ENCODE assay signal across 20 mouse cellular contexts in genomic region chr11:60244503-60245143, GRCm38 (mm10). TPM values are rescaled to one million over a fixed set of nuclear protein-coding genes. Genes with fewer than 3 reads are reported as not detected.
A peak's percentile ranks its signal among the peaks of the same experiment; 100 is the strongest.
DNase-seq lines count a peak whose midpoint lies in the region; ATAC-seq and TF ChIP-seq lines count a peak whose summit lies in the region.
"Had no signal": no experiment of that assay in that cellular context is flagged by ENCODE, and none has a peak within 500 bp of the region (broad histone marks: within the 10 kb centered on the region; RNA-seq: fewer than 3 reads in every experiment).

No protein-coding gene starts in this region.

- no peak for TF ChIP-seq POLR2A in heart, adult 2 months (IDR thresholded peaks at IDR 0.05; ENCODE audit: insufficient read depth, low read depth, low read length)
- no peak for TF ChIP-seq POLR2A in liver, adult 2 months (IDR thresholded peaks at IDR 0.05; ENCODE audit: extremely low read depth, insufficient read depth, low read length)
- no peak for TF ChIP-seq POLR2A in small intestine, adult 2 months (IDR thresholded peaks at IDR 0.05; ENCODE audit: low read depth, low read length)

- H3K79me2 ChIP-seq in heart, adult 2 months (replicated peaks; ENCODE audit: control insufficient read depth, insufficient read depth, low read length), result no peaks in the 10 kb centered on the region
- H3K79me2 ChIP-seq in liver, adult 2 months (ENCODE audit: control insufficient read depth, insufficient read depth, low read length), result peaks cover 3% of the 10 kb centered on the region; the same call in 1 of the 2 replicates

- ATAC-seq in heart, embryonic 15.5 days (replicated peaks; ENCODE audit: insufficient number of reproducible peaks, insufficient read depth, low FRiP score, low read depth), result no peak
- ATAC-seq: activated CD4-positive, CD25-positive, alpha-beta regulatory T cell, adult 4 months; forebrain, postnatal 0 days; hindbrain, postnatal 0 days had no signal

- H3K9ac ChIP-seq in heart, adult 2 months (ENCODE audit: low read depth, low read length), result no peak overlapping the region
- H3K9ac ChIP-seq in heart, embryonic 15.5 days, result no peak overlapping the region
- H3K9ac ChIP-seq in liver, adult 2 months (ENCODE audit: low read depth, low read length), result peak overlapping the region; percentile 31
- H3K9ac ChIP-seq: embryonic facial prominence, embryonic 12.5 days; forebrain, embryonic 12.5 days; forebrain, postnatal 0 days; hindbrain, embryonic 13.5 days had no signal

- H3K27ac ChIP-seq in heart, adult 2 months, result peak overlapping the region; percentile 78
- H3K27ac ChIP-seq in heart, embryonic 15.5 days, result peak overlapping the region; percentile 50
- peak overlapping the region; percentile 76 for H3K27ac ChIP-seq in liver, adult 2 months (replicated peaks; ENCODE audit: insufficient read depth, low read depth, low read length)
- peak overlapping the region; percentile 69 for H3K27ac ChIP-seq in small intestine, adult 2 months (ENCODE audit: insufficient read depth, low read depth, low read length)
- H3K27ac ChIP-seq: embryonic facial prominence, embryonic 12.5 days; forebrain, embryonic 12.5 days; hindbrain, embryonic 13.5 days had no signal

- H3K9me3 ChIP-seq in heart, embryonic 15.5 days (replicated peaks), result no peaks in the 10 kb centered on the region
- H3K9me3 ChIP-seq: embryonic facial prominence, embryonic 12.5 days; forebrain, embryonic 12.5 days; hindbrain, embryonic 13.5 days had no signal

- no peak overlapping the region for H3K4me2 ChIP-seq in heart, embryonic 15.5 days
- H3K4me2 ChIP-seq: embryonic facial prominence, embryonic 12.5 days; forebrain, embryonic 12.5 days; hindbrain, embryonic 13.5 days had no signal

- no peak for TF ChIP-seq CTCF in heart, adult 2 months (IDR thresholded peaks at IDR 0.05)
- no peak for TF ChIP-seq CTCF in liver, adult 2 months (IDR thresholded peaks at IDR 0.05; ENCODE audit: low read depth, low read length)
- no peak for TF ChIP-seq CTCF in small intestine, adult 2 months (IDR thresholded peaks at IDR 0.05; ENCODE audit: extremely low read depth, insufficient read length, insufficient replicate concordance, low read depth, low read length)

- intact Hi-C loops in heart, adult 2 months (cut with DNase I), result no loop called here

- 61% methylated on average over 11 of the region's 11 CpGs for WGBS in heart, adult 2 months
- 54% methylated on average over 11 of the region's 11 CpGs for WGBS in heart, embryonic 15.5 days
- WGBS in liver, adult 2 months, result 44% methylated on average over 11 of the region's 11 CpGs
- 33% methylated on average over 11 of the region's 11 CpGs for WGBS in small intestine, adult 2 months

- H3K4me1 ChIP-seq in heart, adult 2 months (ENCODE audit: control insufficient read depth, insufficient read depth, low read length), result peaks cover 5% of the 10 kb centered on the region
- peaks cover 4% of the 10 kb centered on the region for H3K4me1 ChIP-seq in heart, embryonic 15.5 days (replicated peaks)
- peaks cover 20% of the 10 kb centered on the region for H3K4me1 ChIP-seq in liver, adult 2 months (ENCODE audit: control insufficient read depth, insufficient read depth, low read length)
- H3K4me1 ChIP-seq in small intestine, adult 2 months (ENCODE audit: control insufficient read depth, insufficient read depth, insufficient read length, low read length), result peaks cover 22% of the 10 kb centered on the region

- DNase-seq in heart, adult 2 months, result no peak
- no peak for DNase-seq in heart, adult 8-10 months (ENCODE audit: low spot score)
- no peak for DNase-seq in heart, postnatal 4 days
- DNase-seq in liver, adult 2 months (ENCODE audit: extremely low read depth, low read depth, low spot score), result peak; percentile 84
- no peak for DNase-seq in liver
- no peak for DNase-seq in gastrocnemius, adult 18-20 months (ENCODE audit: low spot score)
- DNase-seq: adrenal gland, postnatal 14 days; cerebellum, adult 11-12 months; cerebellum, adult 9-10 months; cerebellum, postnatal 25 days; forebrain, postnatal 0 days; gastrocnemius, postnatal 36 days; kidney, adult 8-10 months had no signal

- no peak for TF ChIP-seq EP300 in heart, adult 2 months (IDR thresholded peaks at IDR 0.05; ENCODE audit: insufficient read depth, low read depth, low read length)

- H3K27me3 ChIP-seq in heart, adult 2 months (ENCODE audit: control insufficient read depth, insufficient read depth, low read length), result no peaks in the 10 kb centered on the region
- H3K27me3 ChIP-seq in heart, embryonic 15.5 days, result no peaks in the 10 kb centered on the region
- H3K27me3 ChIP-seq in liver, adult 2 months (ENCODE audit: control insufficient read depth, insufficient read depth, low read length), result no peaks in the 10 kb centered on the region
- H3K27me3 ChIP-seq in small intestine, adult 2 months (ENCODE audit: control insufficient read depth, insufficient read depth, low read length), result no peaks in the 10 kb centered on the region
- H3K27me3 ChIP-seq: embryonic facial prominence, embryonic 12.5 days; forebrain, embryonic 12.5 days; hindbrain, embryonic 13.5 days had no signal

- no peak overlapping the region for H3K4me3 ChIP-seq in heart, adult 2 months
- no peak overlapping the region for H3K4me3 ChIP-seq in heart, embryonic 15.5 days
- no peak overlapping the region for H3K4me3 ChIP-seq in liver, adult 2 months (ENCODE audit: insufficient read depth, low read depth, low read length)
- H3K4me3 ChIP-seq in small intestine, adult 2 months (ENCODE audit: low read depth, low read length), result no peak overlapping the region
- H3K4me3 ChIP-seq: embryonic facial prominence, embryonic 12.5 days; forebrain, embryonic 12.5 days; hindbrain, embryonic 13.5 days had no signal

- H3K36me3 ChIP-seq in heart, adult 2 months (ENCODE audit: control insufficient read depth, insufficient read depth, low read length), result 0 out of 2 replicates have a peak, but pooled peaks cover 2% of the 10 kb centered on the region
- H3K36me3 ChIP-seq in heart, embryonic 15.5 days, result peaks cover 26% of the 10 kb centered on the region
- H3K36me3 ChIP-seq in liver, adult 2 months (ENCODE audit: control insufficient read depth, insufficient read depth, low read length), result peaks cover 10% of the 10 kb centered on the region; the same call in 1 of the 2 replicates
- peaks cover 37% of the 10 kb centered on the region for H3K36me3 ChIP-seq in small intestine, adult 2 months (ENCODE audit: control insufficient read depth, insufficient read depth, low read length)

RNA-seq across cellular contexts. Expression of gene Srebf1, which starts 22.2 kb away (rescaled TPM):
- total RNA-seq in heart, adult 2 months (2021), result 10 to 100 TPM; 25.3 to 35.4 TPM
- 42.6 and 54.0 TPM in 2 replicates for polyA plus RNA-seq in heart, adult 2 months (2012; rRNA removed)
- total RNA-seq in heart, adult 8-10 months (2022), result 10 to 100 TPM; 31.0 to 42.3 (median 36.5) TPM
- polyA plus RNA-seq in heart, embryonic 15.5 days (2015; fragmentation: Nextera tagmentation; extraction: Ambion mirVana), result 36.5 and 61.1 TPM in 2 replicates
- total RNA-seq in heart, postnatal 4 days (2021), result 10 to 100 TPM; 35.8 to 50.8 TPM
- total RNA-seq in liver, adult 2 months (2014; rRNA removed), result 151 and 152 TPM in 2 replicates
- polyA plus RNA-seq in liver, adult 2 months (2012; rRNA removed), result 477 and 580 TPM in 2 replicates
- polyA plus RNA-seq in small intestine, adult 2 months (2012; rRNA removed), result 92.9 and 154 TPM in 2 replicates
- total RNA-seq in gastrocnemius, adult 18-20 months (2021), result 10 to 100 TPM; 32.4 to 35.9 TPM
